Mouse (Mus musculus) cortical plate, adult 2 months (tissue): ENCODE results near the gene Ppox. TPM values are rescaled to one million over a fixed set of nuclear protein-coding genes. Genes with fewer than 3 reads are reported as not detected.

Experiments used
- H3K27ac ChIP-seq: fragments of 200-500 bp; 2 replicates; pipeline ENCODE4 v1.5.1; 2012; ENCODE audit warnings: low read length, control low read depth, inconsistent platforms; ENCODE audit not compliant: insufficient read depth
- H3K4me1 ChIP-seq: fragments of 200-500 bp; 2 replicates; pipeline ENCODE4 v1.6.1; 2011; ENCODE audit warnings: low read length; ENCODE audit not compliant: control insufficient read depth, insufficient read depth
- H3K4me3 ChIP-seq: fragments of 200-500 bp; 2 replicates; pipeline ENCODE4 v1.5.1; 2011; ENCODE audit warnings: mild to moderate bottlenecking, low read length, control low read depth; ENCODE audit not compliant: insufficient read depth
- CTCF ChIP-seq: fragments of 200-500 bp; IDR thresholded peaks from 2 replicates; pipeline ENCODE4 v1.5.1; 2011; ENCODE audit warnings: mild to moderate bottlenecking, control low read depth, low read length; ENCODE audit not compliant: insufficient read depth; ENCODE audit errors: extremely low read depth
- POLR2A ChIP-seq: fragments of 200-500 bp; IDR thresholded peaks from 2 replicates; pipeline ENCODE4 v1.6.1; 2011; ENCODE audit warnings: mild to moderate bottlenecking, low read length, control low read depth; ENCODE audit not compliant: insufficient read depth; ENCODE audit errors: extremely low read depth
- polyA plus RNA-seq: library from polyadenylated mRNA; depleted of rRNA; stranded (reverse); fragments of >200 nt; gene quantifications from 2 replicates; pipeline ENCODE4 v1.2.3, GENCODE M21; 2012; rRNA removed

The Ppox gene
- polyA plus RNA-seq, 1 experiment = 72.1 TPM

- Histone ChIP-seq H3K27ac (no peak overlapping the region), H3K4me1 (no peaks in the 10 kb centered on the region), H3K4me3 (no peak overlapping the region)
- TF ChIP-seq CTCF (no peak), POLR2A (no peak)
These were observed 46.4 kb downstream of the Ppox start for GRCm38 (mm10) chr1:171234538-171234937.

GRCm38 (mm10) chr1:171234126-171234525 is 46.9 kb downstream of the Ppox start, which contains the start of gene Fcer1g:
TSS of gene Fcer1g (minus strand) at chr1:171234365.
- H3K27ac ChIP-seq = no peak within 1 kb of the TSS
- no peaks in the 10 kb centered on the region for H3K4me1 ChIP-seq
- H3K4me3 ChIP-seq = no peak within 1 kb of the TSS
- TF ChIP-seq POLR2A = no peak

- Histone ChIP-seq H3K27ac (no peak overlapping the region), H3K4me3 (no peak overlapping the region), H3K4me1 (no peaks in the 10 kb centered on the region)
- TF ChIP-seq CTCF = no peak
These were observed 47.9 kb downstream of the Ppox start for GRCm38 (mm10) chr1:171232800-171233730.

DNA sequence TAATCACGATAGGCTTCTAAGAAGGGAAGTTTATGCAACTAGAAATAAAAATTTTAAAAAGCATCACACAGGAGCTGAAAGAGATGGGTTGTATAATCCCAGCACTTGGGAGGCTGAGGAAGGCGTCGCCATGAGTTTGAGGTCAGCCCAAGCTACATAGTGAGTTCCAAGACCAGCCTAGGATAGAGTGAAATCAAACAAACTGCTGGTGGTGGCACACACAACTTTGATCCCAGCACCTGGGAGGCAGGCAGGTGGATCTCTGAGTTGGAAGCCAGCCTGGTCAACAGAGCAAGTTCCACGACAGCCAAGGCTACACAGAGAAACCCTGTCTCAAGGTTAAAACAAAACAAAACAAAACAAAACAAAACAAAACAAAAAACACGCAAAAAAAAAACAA is 48.6 kb downstream of the Ppox start:
- Histone ChIP-seq H3K4me3 (no peak overlapping the region), H3K4me1 (no peaks in the 10 kb centered on the region), H3K27ac (no peak overlapping the region)
- no peak for TF ChIP-seq CTCF
- TF ChIP-seq POLR2A = no peak

- H3K27ac ChIP-seq = no peak overlapping the region
- no peaks in the 10 kb centered on the region for H3K4me1 ChIP-seq
- TF ChIP-seq POLR2A (no peak), CTCF (no peak)
- no peak overlapping the region for H3K4me3 ChIP-seq
These were observed 49.1 kb downstream of the Ppox start for GRCm38 (mm10) chr1:171231844-171232243.

GRCm38 (mm10) chr1:171230215-171230614 is 50.8 kb downstream of the Ppox start:
- Histone ChIP-seq H3K4me3 (no peak overlapping the region), H3K27ac (no peak overlapping the region), H3K4me1 (no peaks in the 10 kb centered on the region)
- no peak for TF ChIP-seq POLR2A
- TF ChIP-seq CTCF = no peak

DNA sequence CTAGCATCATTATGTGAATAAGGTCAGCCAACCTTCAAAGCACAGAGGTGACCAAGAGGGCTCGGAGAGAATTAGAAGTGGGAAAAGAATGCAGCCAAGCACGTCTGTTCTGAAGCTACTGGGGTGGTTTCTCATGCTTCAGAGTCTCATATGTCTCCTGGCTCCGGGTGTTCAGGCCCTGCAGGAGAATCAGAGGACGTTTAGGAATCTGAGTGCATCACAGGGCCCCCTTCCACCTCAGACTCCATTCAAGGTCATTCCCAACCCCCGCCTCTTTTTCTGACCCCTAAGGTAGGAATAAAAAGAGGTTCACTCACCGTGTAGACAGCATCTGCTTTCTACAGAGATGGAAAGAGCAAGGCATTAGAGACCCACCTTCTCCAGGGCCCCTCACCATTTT is 51.2 kb downstream of the Ppox start:
- no peaks in the 10 kb centered on the region for H3K4me1 ChIP-seq
- no peak for TF ChIP-seq POLR2A
- TF ChIP-seq CTCF = no peak
- no peak overlapping the region for H3K4me3 ChIP-seq
- no peak overlapping the region for H3K27ac ChIP-seq

DNA sequence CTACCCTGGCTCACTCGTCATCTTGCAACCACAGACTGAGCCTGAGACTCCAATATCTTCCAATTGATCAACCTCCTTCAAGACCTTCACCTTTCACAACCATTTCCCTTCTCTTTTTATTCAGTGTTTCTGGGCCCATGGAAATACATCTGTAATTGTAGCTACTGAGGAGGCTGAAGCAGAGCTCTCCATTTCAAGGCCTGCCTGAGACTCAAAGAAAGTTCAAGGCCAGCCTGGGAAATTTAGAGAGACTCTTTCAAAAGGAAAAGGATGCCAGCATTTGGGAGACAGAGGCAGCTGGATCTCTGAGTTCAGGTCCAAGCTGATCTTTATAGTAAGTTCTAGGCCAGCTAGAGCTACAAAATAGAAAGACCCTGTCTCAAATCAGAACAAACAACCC is 53.1 kb downstream of the Ppox start:
- no peak for TF ChIP-seq POLR2A
- TF ChIP-seq CTCF = no peak
- Histone ChIP-seq H3K4me3 (no peak overlapping the region), H3K4me1 (no peaks in the 10 kb centered on the region), H3K27ac (no peak overlapping the region)

GRCm38 (mm10) chr1:171226780-171227179 is 54.2 kb downstream of the Ppox start:
- H3K4me3 ChIP-seq = no peak overlapping the region
- H3K4me1 ChIP-seq = no peaks in the 10 kb centered on the region
- H3K27ac ChIP-seq = no peak overlapping the region
- no peak for TF ChIP-seq CTCF
- no peak for TF ChIP-seq POLR2A

Other genes with a start within 250 kb of the Ppox start
- 20.6 and 21.1 TPM in 2 replicates for gene Fcgr3, start 216.3 kb downstream of the Ppox start, polyA plus RNA-seq
- gene Cfap126, start 167.3 kb downstream of the Ppox start, polyA plus RNA-seq = 2.7 and 4.5 TPM in 2 replicates
- 219 and 242 TPM in 2 replicates for gene Sdhc, start 130.6 kb downstream of the Ppox start, polyA plus RNA-seq
- gene Mpz, start 130.5 kb downstream of the Ppox start, polyA plus RNA-seq = 0.13 and 0.19 TPM in 2 replicates
- gene Pcp4l1, start 84.9 kb downstream of the Ppox start, polyA plus RNA-seq = 109 and 168 TPM in 2 replicates
- 0.11 and 0.15 TPM in 2 replicates for gene Nr1i3, start 67.2 kb downstream of the Ppox start, polyA plus RNA-seq
- 82.2 and 94.6 TPM in 2 replicates for gene Tomm40l, start 58.7 kb downstream of the Ppox start, polyA plus RNA-seq
- gene Apoa2, start 56.1 kb downstream of the Ppox start, polyA plus RNA-seq = 2.8 and 3.0 TPM in 2 replicates
- 35.9 and 40.7 TPM in 2 replicates for gene Fcer1g, start 46.8 kb downstream of the Ppox start, polyA plus RNA-seq
- gene Adamts4, start 30.8 kb downstream of the Ppox start, polyA plus RNA-seq = 14.4 and 20.1 TPM in 2 replicates
- 202 and 215 TPM in 2 replicates for gene Ndufs2, start 29.8 kb downstream of the Ppox start, polyA plus RNA-seq
- 73.7 and 74.1 TPM in 2 replicates for gene B4galt3, start 10.9 kb downstream of the Ppox start, polyA plus RNA-seq
- 70.2 TPM in 2 replicates for gene Usp21, start 6.8 kb upstream of the Ppox start, polyA plus RNA-seq
- gene Ufc1, start 13.8 kb upstream of the Ppox start, polyA plus RNA-seq = 93.9 and 98.8 TPM in 2 replicates
- 45.0 and 50.2 TPM in 2 replicates for gene Dedd, start 48.0 kb upstream of the Ppox start, polyA plus RNA-seq
- 71.3 and 77.3 TPM in 2 replicates for gene Nit1, start 64.5 kb upstream of the Ppox start, polyA plus RNA-seq
- 138 and 141 TPM in 2 replicates for gene Pfdn2, start 64.5 kb upstream of the Ppox start, polyA plus RNA-seq
- 8.8 and 10.4 TPM in 2 replicates for gene Klhdc9, start 79.6 kb upstream of the Ppox start, polyA plus RNA-seq
- gene Nectin4, start 88.9 kb upstream of the Ppox start, polyA plus RNA-seq = 3.2 and 3.8 TPM in 2 replicates
- gene Arhgap30, start 107.8 kb upstream of the Ppox start, polyA plus RNA-seq = 1.6 and 2.1 TPM in 2 replicates
- gene Usf1, start 130.1 kb upstream of the Ppox start, polyA plus RNA-seq = 99.2 and 102 TPM in 2 replicates
- 2.1 TPM in 2 replicates for gene Tstd1, start 137.7 kb upstream of the Ppox start, polyA plus RNA-seq
- gene F11r, start 156.3 kb upstream of the Ppox start, polyA plus RNA-seq = 8.0 and 9.0 TPM in 2 replicates
- 5.4 and 7.9 TPM in 2 replicates for gene Alyref2, start 222.3 kb upstream of the Ppox start, polyA plus RNA-seq